Mouse (Mus musculus) E14TG2a.4 (cell line): Measurements from ENCODE around the gene Slc35d2.

ENCODE experiments used
- CTCF ChIP-seq: conservative IDR thresholded peaks from 2 replicates; pipeline ENCODE4 v1.5.1; 2014; ENCODE audit warnings: low read length
- NANOG ChIP-seq: IDR thresholded peaks from 2 replicates; pipeline ENCODE4 v1.6.1; 2014; ENCODE audit warnings: borderline replicate concordance, low read length, mixed read lengths

DNA sequence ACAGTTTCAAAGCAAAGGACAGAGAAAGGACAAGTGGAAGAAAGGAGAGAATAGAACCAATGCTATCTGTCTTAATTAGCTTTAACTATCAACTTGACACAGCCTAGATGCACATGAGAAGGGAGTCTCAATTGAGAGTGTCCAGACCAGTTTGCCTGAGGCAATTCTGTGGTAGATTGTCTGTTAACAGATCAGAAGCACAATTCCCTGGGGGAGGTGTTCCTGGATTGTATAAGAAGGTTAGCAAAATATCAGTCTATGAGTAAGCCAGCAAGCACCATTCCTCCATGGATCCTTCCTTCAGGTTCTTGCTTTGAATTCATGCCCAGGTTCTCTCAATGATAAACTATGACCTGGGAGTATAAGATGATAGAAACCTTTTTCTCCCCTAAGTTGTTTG lies 27.8 kb upstream of the Slc35d2 start:
- TF ChIP-seq CTCF (no peak), NANOG (peak; percentile 16; the same call in 1 of the 2 replicates)
